Mouse (Mus musculus) gastrocnemius, postnatal 14 days (tissue): ENCODE results near the gene Olfr470. TPM values are rescaled to one million over a fixed set of nuclear protein-coding genes. Genes with fewer than 3 reads are reported as not detected.
"Not testable (repeated sequence)": the region's sequence is repeated elsewhere in the genome, so short reads cannot be mapped to it uniquely, and the experiment has no call there.

Experiments
- DNase-seq: peaks from one replicate; pipeline ENCODE4 v3.0.0; 2021; ENCODE audit warnings: mixed read lengths
- intact Hi-C: fragments of 180-260 bp; cut with DNase I; formaldehyde crosslinking; loops from one replicate; pipeline ENCODE4 v1.15.1; 2025; ENCODE audit warnings: low total_unique reads
- long read RNA-seq, 2 experiments: library from polyadenylated mRNA; stranded (forward); transcript quantifications; one replicate each; pipeline ENCODE4 v2.0.0; 2021
- total RNA-seq, 2 experiments: library from RNA; stranded (reverse); gene quantifications; 2 replicates each; pipeline ENCODE4 v1.2.3; 2021

Olfr470 gene
- not detected for total RNA-seq
- long read RNA-seq, experiment 1 = 0 reads
- long read RNA-seq, experiment 2 = 0 reads

- intact Hi-C loops, DNase-seq: not testable (repeated sequence)
These were observed at the start of gene Olfr470 for GRCm38 (mm10) chr7:107847390-107847789. Olfr470 (minus strand) TSS chr7:107847490.

- intact Hi-C loops = no loop called here
- no peak for DNase-seq
These were observed 5.6 kb downstream of the Olfr470 start for GRCm38 (mm10) chr7:107841719-107842118.

DNA sequence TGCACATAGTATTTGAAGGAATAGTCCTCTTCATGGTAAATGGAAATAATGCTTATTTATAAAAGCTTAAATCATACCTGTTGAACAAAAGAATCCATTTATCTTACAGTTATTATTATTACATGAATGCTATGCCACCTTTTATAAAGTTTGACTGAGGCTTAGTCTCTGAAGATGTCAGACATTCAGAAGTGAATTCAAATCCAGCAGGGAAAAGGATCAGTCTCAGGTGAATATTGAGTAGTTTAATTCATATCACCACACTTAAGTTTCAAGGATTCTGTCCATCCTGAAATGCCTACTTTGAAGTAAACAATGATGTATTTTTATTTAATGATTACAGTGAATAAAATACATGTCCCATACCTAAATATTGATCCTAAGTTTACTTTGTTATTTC is 21.8 kb downstream of the Olfr470 start, which contains the start of gene Olfr469:
TSS of gene Olfr469 (minus strand) at position 101 of the 400 bp plus-strand sequence.
- intact Hi-C loops, DNase-seq: not testable (repeated sequence)

DNA sequence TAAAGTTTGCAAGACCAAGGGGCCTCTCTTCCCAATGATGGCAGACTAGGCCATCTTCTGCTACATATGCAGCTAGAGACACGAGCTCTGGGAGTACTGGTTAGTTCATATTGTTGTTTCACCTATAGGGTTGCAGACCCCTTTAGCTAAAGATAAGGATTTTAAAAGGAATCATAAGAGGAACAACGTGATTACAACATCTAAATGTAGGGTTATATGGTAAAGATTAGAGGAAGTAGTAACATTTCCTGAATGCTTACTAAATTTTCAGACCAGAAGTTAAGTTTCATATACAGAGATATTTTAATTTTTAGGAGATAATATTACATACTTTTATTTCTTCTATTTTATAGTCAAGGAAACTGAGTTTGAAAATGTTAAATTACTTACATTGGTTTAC is 23.4 kb downstream of the Olfr470 start:
- intact Hi-C loops, DNase-seq: not testable (repeated sequence)

DNA sequence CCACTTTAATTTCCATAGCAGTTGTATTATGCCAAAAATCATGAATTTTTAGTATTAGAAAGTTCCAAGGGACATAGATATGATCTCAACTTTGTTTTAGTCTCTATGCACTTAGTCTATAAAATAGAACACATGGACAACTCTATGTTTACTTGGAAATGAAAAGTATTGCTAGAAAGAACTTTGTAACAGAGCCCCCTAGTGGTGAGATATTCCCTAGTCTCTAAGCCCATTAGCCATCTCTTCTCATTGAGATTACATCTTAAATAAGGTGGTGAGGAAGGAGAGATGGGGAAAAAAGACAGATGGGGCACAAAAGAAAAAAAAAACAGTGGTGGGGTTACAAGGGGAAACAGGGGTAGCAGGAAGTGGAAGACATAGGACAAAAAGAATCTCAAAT is 27.8 kb downstream of the Olfr470 start:
- no peak for DNase-seq
- intact Hi-C loops = no loop called here

- no peak for DNase-seq
- intact Hi-C loops = no loop called here
These were observed 35.3 kb downstream of the Olfr470 start, which contains the start of gene Olfr467 for GRCm38 (mm10) chr7:107811963-107812362. Olfr467 (plus strand) TSS chr7:107812263.

DNA sequence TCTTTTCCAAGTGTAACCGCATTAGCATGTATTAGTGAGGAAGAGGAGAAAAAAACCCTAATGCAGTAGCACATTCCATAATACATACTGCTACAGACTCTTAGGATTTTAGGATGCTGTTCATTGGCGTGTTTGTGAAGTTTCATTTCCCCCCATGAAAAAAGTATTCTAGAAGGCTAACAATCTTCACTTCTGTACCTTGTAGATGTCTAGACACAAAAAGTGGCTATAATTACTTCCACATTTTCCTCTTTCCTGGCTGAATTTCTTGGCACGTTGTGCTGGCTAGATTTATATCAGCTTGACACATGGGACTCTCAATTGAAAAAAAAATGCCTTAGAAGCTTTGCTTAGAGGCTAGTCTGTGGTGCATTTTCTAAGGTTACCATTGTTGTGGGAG is 45.2 kb downstream of the Olfr470 start:
- no peak for DNase-seq
- intact Hi-C loops = no loop called here

- intact Hi-C loops = no loop called here
- DNase-seq = no peak
These were observed 46.2 kb downstream of the Olfr470 start, which contains the start of gene Ovch2 for GRCm38 (mm10) chr7:107801108-107801507. Ovch2 (minus strand) TSS chr7:107801208.

DNA sequence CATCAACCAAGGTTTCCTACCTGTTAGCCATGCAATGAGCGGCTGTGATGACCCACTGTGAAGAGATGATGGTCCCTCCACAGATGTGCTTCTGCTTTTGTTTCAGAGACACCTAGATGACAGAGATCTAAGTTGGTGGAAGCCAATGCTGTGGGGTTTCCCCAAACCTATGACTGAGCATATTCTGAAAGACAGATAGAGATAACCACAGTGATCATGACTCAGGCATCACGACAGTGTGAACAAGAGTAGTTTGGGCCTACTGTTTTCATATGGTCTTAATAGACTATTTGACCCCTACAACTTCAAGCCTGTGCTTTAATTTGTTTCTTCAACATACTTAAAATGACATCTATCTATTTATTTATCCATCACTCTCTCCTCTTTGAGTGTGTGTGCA is 50.8 kb downstream of the Olfr470 start:
- no peak for DNase-seq
- intact Hi-C loops = no loop called here

Other genes starting within 250 kb of the Olfr470 start
- not detected for gene 5330417H12Rik, start 222.3 kb downstream of the Olfr470 start, total RNA-seq
- under 1 TPM in 1 of 2 experiments, not detected in 1; 0.35 TPM for gene Cyb5r2, start 89.5 kb downstream of the Olfr470 start, total RNA-seq
- gene Ovch2, start 46.3 kb downstream of the Olfr470 start, total RNA-seq = not detected
- gene Olfr467, start 35.2 kb downstream of the Olfr470 start, total RNA-seq = not detected
- not detected for gene Olfr469, start 21.9 kb downstream of the Olfr470 start, total RNA-seq
- not detected for gene Olfr472, start 50.4 kb upstream of the Olfr470 start, total RNA-seq
- gene Olfr473, start 83.0 kb upstream of the Olfr470 start, total RNA-seq = not detected
- gene Olfr474, start 107.2 kb upstream of the Olfr470 start, total RNA-seq = not detected
- not detected for gene Olfr476, start 117.3 kb upstream of the Olfr470 start, total RNA-seq
- not detected for gene Olfr477, start 139.2 kb upstream of the Olfr470 start, total RNA-seq
- not detected for gene Olfr478, start 186.5 kb upstream of the Olfr470 start, total RNA-seq
- not detected for gene Olfr479, start 203.2 kb upstream of the Olfr470 start, total RNA-seq
- gene Olfr480, start 219.9 kb upstream of the Olfr470 start, total RNA-seq = not detected
- gene Olfr481, start 232.4 kb upstream of the Olfr470 start, total RNA-seq = not detected